Mouse (Mus musculus): ENCODE results near the gene Hk2. TPM values are rescaled to one million over a fixed set of nuclear protein-coding genes. Genes with fewer than 3 reads are reported as not detected.

Gene Hk2
- polyA plus RNA-seq, 1 experiment from 2014 or later = 3.7 TPM

- Histone ChIP-seq H3K36me3 (no peaks in the 10 kb centered on the region; the same call in 1 of the 2 replicates), H3K27me3 (no peaks in the 10 kb centered on the region), H3K4me3 (no peak overlapping the region), H3K9me3 (no peaks in the 10 kb centered on the region), H3K27ac (0 out of 2 replicates have a peak overlapping the region, but pooled peaks have one; percentile 3), H3K4me2 (no peak overlapping the region), H3K9ac (no peak overlapping the region; the same call in 1 of the 2 replicates), H3K4me1 (replicated peaks) (peaks cover 8% of the 10 kb centered on the region; the same call in 1 of the 2 replicates)
- ATAC-seq (ENCODE audit: low FRiP score) = no peak
- whole genome bisulfite sequencing = 81% methylated on average over 25 of the region's 25 CpGs
Measured at GRCm38 (mm10) chr6:82736626-82737600, 37.3 kb downstream of the Hk2 start.

GRCm38 (mm10) chr6:82735347-82735746 lies 38.9 kb downstream of the Hk2 start:
- H3K4me2 ChIP-seq = no peak overlapping the region
- H3K27me3 ChIP-seq = no peaks in the 10 kb centered on the region
- peaks cover 7% of the 10 kb centered on the region; the same call in 1 of the 2 replicates for H3K36me3 ChIP-seq
- 84% methylated on average over 7 of the region's 7 CpGs for WGBS
- H3K4me3 ChIP-seq = no peak overlapping the region
- no peaks in the 10 kb centered on the region for H3K9me3 ChIP-seq
- peaks cover 8% of the 10 kb centered on the region; the same call in 1 of the 2 replicates for H3K4me1 ChIP-seq (replicated peaks)
- H3K9ac ChIP-seq = no peak overlapping the region
- no peak for ATAC-seq (ENCODE audit: low FRiP score)
- H3K27ac ChIP-seq = no peak overlapping the region

DNA sequence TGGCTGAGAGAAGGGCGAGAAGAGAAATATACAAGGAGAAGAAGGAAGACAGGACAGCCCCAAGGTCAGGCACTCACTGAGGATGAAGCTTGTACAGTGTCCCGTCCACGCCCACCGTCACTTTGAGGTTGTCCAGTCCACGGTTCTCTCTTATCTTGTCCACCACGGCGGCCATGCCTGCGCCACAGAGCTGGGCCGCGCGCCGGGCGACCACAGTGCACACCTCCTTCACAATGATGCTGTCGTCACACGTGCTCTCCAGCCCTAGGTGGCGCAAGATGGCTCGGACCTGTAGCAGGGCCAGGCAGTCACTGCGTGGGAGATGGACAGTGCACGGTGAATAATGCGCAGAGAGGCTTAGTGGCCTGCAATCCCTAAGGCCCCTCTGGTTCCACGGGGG lies 45.6 kb downstream of the Hk2 start:
- 92% methylated on average over 21 of the region's 21 CpGs for WGBS
- no peak overlapping the region for H3K9ac ChIP-seq
- H3K36me3 ChIP-seq = peaks cover 7% of the 10 kb centered on the region; the same call in 1 of the 2 replicates
- H3K9me3 ChIP-seq = no peaks in the 10 kb centered on the region
- no peak overlapping the region for H3K4me3 ChIP-seq
- no peaks in the 10 kb centered on the region for H3K4me1 ChIP-seq (replicated peaks)
- no peak for ATAC-seq (ENCODE audit: low FRiP score)
- H3K4me2 ChIP-seq = no peak overlapping the region
- no peak overlapping the region for H3K27ac ChIP-seq
- no peaks in the 10 kb centered on the region for H3K27me3 ChIP-seq

DNA sequence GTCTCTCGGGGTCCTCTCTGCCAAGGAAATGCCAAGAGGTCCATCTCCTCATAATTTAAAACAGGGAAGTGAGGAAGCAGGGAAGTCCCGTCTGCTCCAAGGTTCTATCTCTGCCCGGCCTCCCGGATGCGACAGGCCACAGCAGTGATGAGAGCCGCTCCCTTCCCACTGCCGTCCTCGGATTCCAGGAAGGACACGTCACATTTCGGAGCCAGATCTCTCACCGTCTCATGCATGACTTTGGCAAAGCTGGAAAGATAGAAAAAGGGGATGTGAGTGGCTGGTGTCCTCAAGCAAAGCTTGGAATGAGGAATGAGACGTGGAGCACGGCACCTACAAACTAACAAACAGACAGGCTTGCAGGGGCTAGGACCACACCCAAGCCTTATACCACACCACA lies 47.0 kb downstream of the Hk2 start:
- H3K9me3 ChIP-seq = no peaks in the 10 kb centered on the region
- peaks cover 7% of the 10 kb centered on the region for H3K4me1 ChIP-seq (replicated peaks)
- no peak overlapping the region for H3K4me2 ChIP-seq
- no peaks in the 10 kb centered on the region for H3K27me3 ChIP-seq
- 96% methylated on average over 13 of the region's 13 CpGs for WGBS
- ATAC-seq (ENCODE audit: low FRiP score) = no peak
- H3K4me3 ChIP-seq = no peak overlapping the region
- no peak overlapping the region for H3K9ac ChIP-seq
- no peak overlapping the region for H3K27ac ChIP-seq
- H3K36me3 ChIP-seq = peaks cover 7% of the 10 kb centered on the region; the same call in 1 of the 2 replicates

DNA sequence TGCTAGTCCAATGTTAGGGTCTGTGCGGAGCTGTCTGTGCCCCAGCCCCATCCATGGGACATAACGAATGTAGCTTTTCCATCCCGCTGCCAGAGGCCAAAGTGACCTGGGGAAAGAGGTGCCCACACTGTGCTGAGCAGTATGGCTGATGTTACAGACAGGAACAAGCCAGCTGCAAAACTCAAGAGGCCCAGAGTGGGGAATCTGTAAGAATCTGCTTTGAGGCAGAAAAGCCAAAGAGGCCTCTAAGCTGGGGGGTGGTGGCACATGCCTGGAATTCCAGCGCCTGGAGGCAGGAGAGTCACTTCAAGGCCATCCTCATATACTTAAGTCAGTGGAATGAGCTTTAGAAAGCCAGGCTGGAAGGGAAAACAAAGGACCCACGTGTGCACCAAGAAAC lies 50.9 kb downstream of the Hk2 start:
- no peaks in the 10 kb centered on the region for H3K36me3 ChIP-seq
- peak overlapping the region; percentile 63; the same call in 1 of the 2 replicates for H3K27ac ChIP-seq
- peaks cover 7% of the 10 kb centered on the region for H3K4me1 ChIP-seq (replicated peaks)
- WGBS = 47% methylated on average over 5 of the region's 5 CpGs
- no peak overlapping the region for H3K4me2 ChIP-seq
- peak overlapping the region; percentile 51; the same call in 1 of the 2 replicates for H3K9ac ChIP-seq
- H3K4me3 ChIP-seq = no peak overlapping the region
- no peaks in the 10 kb centered on the region for H3K27me3 ChIP-seq
- no peak for ATAC-seq (ENCODE audit: low FRiP score)
- H3K9me3 ChIP-seq = no peaks in the 10 kb centered on the region

- no peak overlapping the region for H3K27ac ChIP-seq
- no peak overlapping the region for H3K4me2 ChIP-seq
- no peak overlapping the region for H3K9ac ChIP-seq
- H3K27me3 ChIP-seq = no peaks in the 10 kb centered on the region
- WGBS = 84% methylated on average over 4 of the region's 4 CpGs
- no peaks in the 10 kb centered on the region for H3K9me3 ChIP-seq
- no peaks in the 10 kb centered on the region for H3K4me1 ChIP-seq (replicated peaks)
- no peak overlapping the region for H3K4me3 ChIP-seq
- no peaks in the 10 kb centered on the region for H3K36me3 ChIP-seq
- no peak for ATAC-seq (ENCODE audit: low FRiP score)
Measured at GRCm38 (mm10) chr6:82716126-82716525, 58.1 kb downstream of the Hk2 start.

- no peaks in the 10 kb centered on the region for H3K36me3 ChIP-seq
- H3K9me3 ChIP-seq = no peaks in the 10 kb centered on the region
- no peak overlapping the region for H3K4me2 ChIP-seq
- H3K4me3 ChIP-seq = no peak overlapping the region
- H3K9ac ChIP-seq = no peak overlapping the region
- no peaks in the 10 kb centered on the region for H3K27me3 ChIP-seq
- no peak overlapping the region for H3K27ac ChIP-seq
- ATAC-seq (ENCODE audit: low FRiP score) = no peak
- WGBS = 87% methylated on average over 3 of the region's 3 CpGs
- H3K4me1 ChIP-seq (replicated peaks) = 0 out of 2 replicates have a peak, but pooled peaks cover 2% of the 10 kb centered on the region
Measured at GRCm38 (mm10) chr6:82715653-82716052, 58.6 kb downstream of the Hk2 start.

GRCm38 (mm10) chr6:82715253-82715652 lies 59.0 kb downstream of the Hk2 start:
- Histone ChIP-seq H3K4me2 (no peak overlapping the region), H3K27me3 (no peaks in the 10 kb centered on the region), H3K4me1 (replicated peaks) (0 out of 2 replicates have a peak, but pooled peaks cover 2% of the 10 kb centered on the region), H3K9ac (no peak overlapping the region), H3K4me3 (no peak overlapping the region), H3K36me3 (no peaks in the 10 kb centered on the region), H3K27ac (no peak overlapping the region), H3K9me3 (no peaks in the 10 kb centered on the region)
- ATAC-seq (ENCODE audit: low FRiP score) = no peak
- WGBS = 89% methylated on average over 6 of the region's 6 CpGs

- WGBS = 92% methylated on average over 5 of the region's 5 CpGs
- H3K9me3 ChIP-seq = no peaks in the 10 kb centered on the region
- no peak overlapping the region for H3K4me2 ChIP-seq
- no peaks in the 10 kb centered on the region for H3K27me3 ChIP-seq
- no peak overlapping the region for H3K4me3 ChIP-seq
- no peak overlapping the region for H3K27ac ChIP-seq
- H3K9ac ChIP-seq = no peak overlapping the region
- ATAC-seq (ENCODE audit: low FRiP score) = no peak
- no peaks in the 10 kb centered on the region for H3K36me3 ChIP-seq
- H3K4me1 ChIP-seq (replicated peaks) = 0 out of 2 replicates have a peak, but pooled peaks cover 2% of the 10 kb centered on the region
Measured at GRCm38 (mm10) chr6:82714841-82715240, 59.4 kb downstream of the Hk2 start.

DNA sequence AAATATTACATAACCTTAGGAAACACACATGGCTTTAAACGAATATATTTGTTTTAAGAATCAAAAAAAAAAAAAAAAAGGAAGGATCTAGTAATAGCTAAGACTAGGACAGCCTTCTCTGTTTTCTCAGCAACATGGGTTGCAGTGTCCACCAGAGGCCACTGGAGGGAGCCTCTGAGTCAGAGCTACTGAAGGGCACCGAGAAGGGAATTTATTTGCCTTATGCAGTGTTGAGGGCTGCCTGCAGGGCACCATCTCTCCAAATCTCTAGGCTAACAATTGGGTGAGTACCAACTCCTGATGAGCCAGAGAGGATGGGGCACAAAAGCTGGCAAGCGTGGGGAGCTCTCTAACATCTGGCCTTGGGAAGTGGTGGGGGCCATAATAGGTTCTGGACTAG lies 60.0 kb downstream of the Hk2 start:
- H3K27ac ChIP-seq = no peak overlapping the region
- H3K27me3 ChIP-seq = no peaks in the 10 kb centered on the region
- H3K4me3 ChIP-seq = no peak overlapping the region
- H3K4me2 ChIP-seq = no peak overlapping the region
- no peak overlapping the region for H3K9ac ChIP-seq
- no peaks in the 10 kb centered on the region for H3K9me3 ChIP-seq
- no peaks in the 10 kb centered on the region for H3K36me3 ChIP-seq
- ATAC-seq (ENCODE audit: low FRiP score) = 0 out of 2 replicates have a peak, but pooled peaks have one; percentile 32
- 0 out of 2 replicates have a peak, but pooled peaks cover 2% of the 10 kb centered on the region for H3K4me1 ChIP-seq (replicated peaks)
- WGBS = 19% methylated on average over 3 of the region's 3 CpGs

DNA sequence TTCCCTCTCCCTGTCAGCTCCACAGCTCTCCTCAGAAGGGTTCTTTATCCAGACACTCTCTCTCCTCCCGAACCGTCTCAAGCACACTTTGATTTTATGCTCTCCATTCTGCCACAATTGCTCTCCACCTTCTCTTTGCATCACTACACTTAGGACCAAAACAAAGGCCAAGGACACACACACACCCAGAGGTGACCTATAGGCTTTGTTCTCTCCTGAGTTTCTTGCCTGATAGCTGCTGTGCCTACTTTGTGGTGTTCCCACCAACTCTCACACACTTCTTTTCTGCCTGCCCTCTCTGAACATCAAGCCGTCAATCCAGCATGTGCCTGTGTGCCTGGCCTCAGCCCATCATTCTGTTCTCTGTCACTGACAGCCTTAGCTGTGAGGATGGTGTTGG lies 66.5 kb downstream of the Hk2 start:
- 90% methylated on average over 3 of the region's 3 CpGs for WGBS
- Histone ChIP-seq H3K27me3 (no peaks in the 10 kb centered on the region), H3K9me3 (no peaks in the 10 kb centered on the region), H3K4me1 (replicated peaks) (0 out of 2 replicates have a peak, but pooled peaks cover 2% of the 10 kb centered on the region), H3K36me3 (no peaks in the 10 kb centered on the region), H3K9ac (no peak overlapping the region), H3K4me2 (no peak overlapping the region), H3K27ac (no peak overlapping the region), H3K4me3 (no peak overlapping the region)
- ATAC-seq (ENCODE audit: low FRiP score) = no peak

DNA sequence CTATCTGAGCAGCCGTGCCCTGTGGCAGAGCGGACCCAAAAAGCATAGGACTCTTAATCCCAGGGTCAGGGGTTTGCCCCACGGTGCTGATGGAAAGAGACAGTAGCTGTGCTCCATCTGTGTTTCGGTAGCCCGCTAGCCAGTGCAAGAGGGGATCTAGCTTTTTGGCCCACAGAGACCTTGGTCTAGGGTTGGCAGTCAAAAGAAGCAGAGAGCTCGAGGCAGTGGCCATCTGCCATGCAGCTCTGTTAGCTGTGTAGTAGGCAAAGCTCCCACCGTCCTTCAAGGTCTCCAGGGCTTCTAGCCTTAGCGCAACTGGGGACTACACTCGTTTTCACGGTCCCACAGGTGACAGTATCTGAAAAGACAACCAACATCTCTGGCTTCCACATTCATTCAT lies 67.0 kb downstream of the Hk2 start:
- no peak overlapping the region for H3K4me3 ChIP-seq
- 0 out of 2 replicates have a peak, but pooled peaks cover 2% of the 10 kb centered on the region for H3K4me1 ChIP-seq (replicated peaks)
- ATAC-seq (ENCODE audit: low FRiP score) = no peak
- no peaks in the 10 kb centered on the region for H3K9me3 ChIP-seq
- 91% methylated on average over 10 of the region's 10 CpGs for WGBS
- H3K27me3 ChIP-seq = no peaks in the 10 kb centered on the region
- H3K9ac ChIP-seq = no peak overlapping the region
- no peak overlapping the region for H3K27ac ChIP-seq
- H3K36me3 ChIP-seq = no peaks in the 10 kb centered on the region
- H3K4me2 ChIP-seq = no peak overlapping the region
